Mouse (Mus musculus) kidney, adult 8-10 months (tissue): ENCODE measurements around the gene Tbc1d2b.

ENCODE experiments used
- DNase-seq, 2 experiments: peaks; one replicate each; pipeline ENCODE4 v3.0.0; 2022

Gene Tbc1d2b

GRCm38 (mm10) chr9:90270193-90270943, at the start of gene Tbc1d2b:
Tbc1d2b (minus strand) TSS chr9:90270804.
- DNase-seq = peak; percentile 36 to 56

DNA sequence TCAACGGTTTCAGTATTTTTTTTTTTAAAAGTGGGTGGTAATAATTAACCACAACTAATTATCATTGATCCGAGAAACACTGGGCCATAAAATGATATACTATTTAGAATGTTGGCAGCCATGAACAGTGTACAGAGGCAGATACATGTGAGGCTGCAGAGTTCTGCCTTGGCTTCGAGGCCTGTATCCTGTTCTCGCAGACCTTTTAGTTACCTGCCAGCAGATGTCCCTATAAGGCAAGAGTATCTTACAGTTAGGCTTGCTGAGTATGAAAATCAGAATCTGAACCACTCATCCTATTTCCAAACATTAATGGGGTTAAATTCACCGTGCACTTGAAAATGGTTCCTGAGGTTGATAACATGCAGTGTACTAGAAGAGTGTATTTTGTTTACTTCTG, 45.7 kb upstream of the Tbc1d2b start:
- DNase-seq = no peak

DNA sequence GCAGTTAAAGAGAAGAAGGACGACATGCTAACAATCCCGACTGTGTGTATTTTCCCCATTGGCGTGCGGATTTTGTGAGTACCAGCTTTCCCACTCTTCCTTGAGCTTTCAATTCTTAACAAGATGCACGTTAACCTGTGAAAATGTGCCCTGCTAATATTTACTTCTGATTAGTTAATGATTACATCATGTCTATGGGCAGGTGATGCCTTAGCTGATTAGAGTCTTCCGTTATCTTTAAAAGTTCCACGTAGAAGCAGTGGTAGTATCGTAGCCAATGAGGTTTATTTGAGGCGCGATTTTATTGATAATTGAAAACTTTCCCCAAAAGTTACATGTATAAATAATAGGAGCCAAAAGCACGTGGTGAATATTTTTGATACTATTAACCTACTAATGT, 45.1 kb upstream of the Tbc1d2b start:
- no peak for DNase-seq

GRCm38 (mm10) chr9:90304254-90304653, 33.6 kb upstream of the Tbc1d2b start:
- no peak for DNase-seq

GRCm38 (mm10) chr9:90303101-90303835, 32.7 kb upstream of the Tbc1d2b start:
- peak; percentile 2 to 3 for DNase-seq

DNA sequence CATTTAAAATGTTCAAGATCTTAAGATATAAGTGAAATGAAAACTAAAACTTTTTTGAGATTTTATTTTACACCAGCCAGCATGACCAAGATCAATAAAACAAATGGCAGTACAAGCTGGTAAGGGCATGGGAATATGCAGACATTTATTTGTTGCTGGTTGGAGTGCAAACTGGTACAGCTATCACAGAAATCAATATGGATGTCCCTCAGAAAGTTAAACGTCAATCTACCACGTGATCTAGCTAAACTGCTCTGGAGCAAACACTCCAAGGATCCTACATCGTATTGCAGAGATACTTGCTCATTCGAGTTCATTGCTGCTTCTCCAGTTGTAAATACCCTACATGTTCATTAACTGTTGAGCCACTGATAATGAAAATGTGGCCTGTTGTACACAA, 32.1 kb upstream of the Tbc1d2b start:
- DNase-seq = no peak

DNA sequence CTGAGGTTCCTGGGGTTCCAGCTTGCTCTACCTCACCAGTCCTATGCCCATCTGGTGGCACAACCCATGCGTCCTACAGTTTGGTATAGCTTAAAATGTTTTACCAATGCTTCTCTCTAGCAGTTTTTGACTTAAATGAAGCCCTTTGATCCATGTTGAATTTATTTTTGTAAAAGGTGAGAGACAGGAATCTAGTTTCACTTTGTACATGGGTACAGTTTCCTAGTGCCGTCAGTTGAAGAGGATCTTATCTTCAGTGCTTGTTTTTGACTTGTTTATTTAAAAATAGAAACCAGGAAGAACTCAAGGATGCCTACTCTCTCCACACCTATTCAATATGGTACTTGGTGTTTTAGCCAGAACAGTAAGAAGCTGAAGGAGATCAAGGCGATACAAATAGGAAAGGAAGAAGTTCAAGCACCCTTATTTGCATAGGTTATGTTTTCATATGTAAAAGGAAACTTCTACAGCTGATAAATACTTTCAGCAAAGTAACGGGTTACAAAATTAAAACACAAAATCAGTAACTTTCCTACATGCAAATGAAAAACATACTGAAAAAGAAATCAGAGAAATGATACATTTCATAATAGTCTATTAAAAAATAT, 30.6 kb upstream of the Tbc1d2b start:
- DNase-seq = no peak

- no peak for DNase-seq
Measured at GRCm38 (mm10) chr9:90297637-90298036, 27.0 kb upstream of the Tbc1d2b start.

GRCm38 (mm10) chr9:90293641-90294398, 23.2 kb upstream of the Tbc1d2b start:
- no peak for DNase-seq

DNA sequence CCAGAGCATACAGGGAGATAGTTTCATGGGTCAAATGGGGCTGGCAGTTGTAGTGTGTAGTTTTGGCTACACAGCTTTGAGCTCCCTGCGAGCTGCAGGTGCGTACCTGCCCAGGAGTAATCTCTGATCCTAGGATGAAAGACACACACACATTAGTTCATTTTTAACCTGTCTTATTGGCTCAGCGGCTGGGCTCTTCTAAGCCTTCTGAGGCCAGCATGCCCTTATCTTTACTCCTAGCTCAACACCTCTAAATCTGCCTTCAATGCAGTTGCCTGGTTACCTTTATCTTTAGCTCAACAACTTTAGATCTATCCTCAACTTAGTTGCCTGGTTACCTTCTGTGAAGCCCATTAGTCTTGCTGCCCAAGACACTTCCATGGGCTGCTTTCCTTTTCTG, 7.8 kb upstream of the Tbc1d2b start:
- DNase-seq = no peak

DNA sequence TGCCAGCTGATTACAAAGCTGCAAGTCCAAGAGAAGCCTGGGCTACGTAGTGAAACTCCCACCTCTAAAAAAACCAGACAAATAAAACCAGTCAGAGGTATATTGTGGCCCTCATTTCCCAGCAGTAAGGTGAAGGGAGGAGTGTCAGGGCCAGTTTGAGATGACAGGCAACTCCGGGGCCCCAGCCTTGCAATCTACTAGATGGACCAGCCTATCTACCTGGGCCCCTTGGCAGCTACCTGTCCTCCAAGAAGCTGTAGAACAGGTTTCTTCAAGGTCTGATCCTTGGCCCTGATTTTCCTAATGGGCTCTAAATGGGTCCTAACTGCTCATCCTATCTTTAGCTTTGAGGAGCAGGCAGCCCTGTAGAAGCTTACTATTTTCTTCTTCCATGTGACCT, 7.3 kb upstream of the Tbc1d2b start:
- DNase-seq = no peak

DNA sequence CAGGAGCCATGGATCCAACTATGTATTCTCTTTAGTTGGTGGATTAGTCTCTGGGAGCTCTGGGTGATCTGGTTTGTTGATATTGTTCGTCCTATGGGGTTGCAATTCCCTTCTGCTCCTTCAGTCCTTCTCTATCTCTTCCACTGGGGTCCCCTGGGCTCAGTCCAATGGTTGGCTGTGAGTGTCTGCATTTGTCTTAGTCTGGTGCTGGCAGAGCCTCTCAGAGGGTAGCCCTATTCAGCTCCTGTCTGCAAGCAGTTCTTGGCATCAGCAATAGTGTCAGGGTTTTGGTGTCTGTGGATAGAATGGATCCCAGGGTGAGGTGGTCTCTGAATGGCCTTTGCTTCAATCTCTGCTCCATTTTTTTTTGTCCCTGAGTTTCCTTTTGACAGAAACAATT, 6.2 kb upstream of the Tbc1d2b start:
- DNase-seq = no peak

DNA sequence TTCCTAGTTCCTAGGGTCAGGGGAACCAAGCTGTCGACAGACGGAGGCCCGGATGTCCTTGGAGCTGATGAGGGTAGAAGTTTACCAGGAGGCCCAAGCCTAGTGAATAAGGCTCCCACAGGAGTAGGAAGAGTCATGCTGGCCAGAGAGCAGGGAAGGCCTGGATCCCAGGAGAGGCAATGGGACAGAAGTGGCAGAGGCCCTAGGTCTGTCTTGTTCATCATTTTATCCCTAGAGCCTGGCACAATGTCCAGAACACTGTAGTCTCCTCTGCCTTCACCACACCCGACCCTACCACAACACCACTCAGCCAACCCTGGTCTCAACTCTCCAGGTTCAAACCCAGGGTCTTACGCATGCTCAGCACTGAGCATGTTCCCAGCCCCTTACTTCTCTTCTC, 5.3 kb upstream of the Tbc1d2b start:
- DNase-seq = no peak

GRCm38 (mm10) chr9:90275500-90275899, 4.9 kb upstream of the Tbc1d2b start:
- DNase-seq = no peak

DNA sequence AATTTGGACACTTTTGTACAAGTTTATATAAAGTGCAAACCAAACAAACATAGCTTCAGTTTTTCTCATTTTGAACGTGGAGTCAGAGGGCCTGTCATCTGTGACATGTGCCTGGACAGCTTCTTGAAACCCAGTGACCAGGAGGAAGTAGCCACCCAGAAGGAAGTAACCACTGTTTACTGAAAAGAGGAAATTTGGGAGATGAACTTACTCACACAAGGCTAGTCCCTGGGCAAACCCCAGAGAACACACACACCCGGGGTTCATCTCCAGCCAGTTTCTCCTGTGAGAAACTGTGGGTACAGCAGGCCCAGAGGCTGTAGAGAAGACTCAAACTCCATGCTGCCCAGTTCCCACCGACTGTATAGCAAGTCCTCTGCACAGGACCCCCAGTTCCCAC, 3.9 kb upstream of the Tbc1d2b start:
- no peak for DNase-seq

DNA sequence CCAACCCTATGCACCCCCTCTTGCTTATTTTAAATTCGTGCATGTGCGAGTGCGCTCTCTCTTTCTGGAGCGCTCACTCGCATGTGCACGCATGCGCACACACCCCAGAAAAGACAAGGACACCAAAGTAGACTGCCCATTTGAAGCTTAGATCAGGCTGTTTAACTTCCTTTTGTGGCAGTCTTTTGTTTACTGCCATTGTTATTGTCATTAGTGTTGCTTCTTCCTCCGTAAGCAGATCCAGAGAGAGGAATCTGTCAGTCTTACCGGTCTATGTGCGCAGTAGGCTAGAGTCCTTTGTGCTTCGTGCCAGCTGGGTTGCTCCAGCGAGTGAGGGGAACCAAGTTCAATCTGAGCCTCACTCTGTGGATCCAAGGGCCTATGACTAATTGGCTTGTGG, 1.7 kb upstream of the Tbc1d2b start:
- no peak for DNase-seq

DNA sequence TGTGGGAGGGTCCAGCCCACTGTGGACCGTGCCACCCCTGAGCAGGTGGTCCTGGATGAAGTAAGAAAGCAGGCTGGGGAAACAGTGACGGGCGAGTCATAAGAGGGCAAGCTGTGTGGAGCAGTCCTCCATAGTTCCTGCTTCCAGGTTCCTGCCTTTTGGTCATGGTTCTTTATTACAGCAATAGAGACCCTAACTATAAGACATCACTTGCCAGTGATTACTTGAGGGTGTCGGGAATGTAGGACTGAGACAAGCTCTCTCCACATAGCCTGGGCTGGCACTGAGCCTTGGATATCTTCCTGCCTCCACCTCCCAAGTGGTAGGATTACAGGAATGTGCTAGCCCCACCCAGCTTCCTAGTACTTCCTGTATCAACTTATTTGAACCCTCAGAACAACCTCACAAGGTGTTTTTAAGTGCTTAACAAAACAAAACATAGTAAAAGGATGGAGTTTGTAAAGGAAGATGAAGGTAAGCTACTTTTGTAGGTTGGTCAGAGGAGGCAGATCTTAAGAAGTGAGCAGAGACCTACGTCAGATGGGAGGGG, 1.0 kb upstream of the Tbc1d2b start:
- no peak for DNase-seq

DNA sequence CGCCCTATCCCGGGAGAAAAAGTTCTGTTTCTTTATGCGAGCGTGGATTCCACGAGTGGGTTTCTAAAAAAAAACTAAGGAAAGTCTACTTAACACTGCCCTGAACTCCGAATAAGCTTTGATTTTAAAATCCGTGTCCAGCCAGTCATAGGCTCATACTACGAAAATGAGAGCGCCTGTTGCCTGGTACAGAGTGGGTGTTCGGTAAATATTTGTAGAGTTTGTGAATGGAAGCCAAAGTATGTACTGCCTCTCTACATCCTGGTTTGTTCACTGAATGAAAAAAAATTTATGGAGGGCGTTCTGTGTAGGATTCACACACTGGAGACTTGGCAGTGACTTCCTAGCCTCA, 316 bp upstream of the Tbc1d2b start:
- DNase-seq = no peak

DNA sequence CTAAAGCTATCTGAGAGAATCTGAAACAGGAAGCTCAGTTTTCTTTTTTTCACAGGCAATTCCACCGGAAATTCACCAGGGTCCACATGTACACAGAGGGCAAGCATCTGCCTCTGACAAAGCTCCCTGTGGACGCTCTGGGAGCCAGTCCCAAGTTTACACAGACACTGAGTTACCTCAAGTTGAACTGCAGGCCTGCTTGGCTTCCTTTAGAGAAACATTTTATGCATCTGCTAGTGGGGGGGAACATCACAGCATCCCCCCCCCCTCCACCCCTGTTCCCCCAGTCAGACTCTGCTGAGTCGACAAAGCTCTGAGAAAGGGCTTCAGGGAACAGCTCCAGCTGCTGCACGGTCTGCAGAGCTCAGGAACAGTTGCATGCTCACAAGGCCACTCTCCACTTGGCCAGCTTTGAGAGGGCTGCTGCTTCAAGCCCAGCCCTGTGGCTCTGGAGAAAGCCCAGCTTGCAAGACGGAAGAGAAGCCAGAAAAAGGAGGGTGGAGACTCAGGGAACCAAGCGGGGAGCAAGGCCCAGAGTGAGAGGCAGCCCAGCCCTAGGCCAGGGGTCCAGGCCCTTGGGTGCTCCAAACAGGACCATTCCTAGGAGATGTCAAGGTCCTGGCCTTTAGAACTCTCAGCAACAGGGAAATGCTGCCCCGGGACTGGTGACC, 1.5 kb downstream of the Tbc1d2b start:
- peak; percentile 31 to 46 for DNase-seq

GRCm38 (mm10) chr9:90266926-90267325, 3.7 kb downstream of the Tbc1d2b start:
- no peak for DNase-seq

DNA sequence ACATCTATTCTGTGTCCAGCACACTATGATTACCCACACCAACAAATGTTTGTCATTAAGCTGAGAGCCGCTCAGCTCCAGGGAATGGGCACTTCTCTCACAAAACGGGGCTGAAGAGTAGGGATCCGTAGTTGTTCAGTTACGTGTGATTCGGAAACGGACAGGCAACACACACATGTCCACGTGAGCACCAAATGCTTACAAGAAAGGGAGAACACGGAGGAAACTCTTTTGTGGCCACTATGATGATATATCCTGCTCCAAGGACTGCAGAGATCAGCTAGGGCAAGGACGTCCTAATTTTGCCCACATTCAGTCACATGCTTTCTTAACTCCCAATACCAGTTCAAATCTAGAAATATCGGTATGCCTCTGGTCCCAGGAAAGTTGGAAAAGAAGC, 4.5 kb downstream of the Tbc1d2b start:
- no peak for DNase-seq

DNA sequence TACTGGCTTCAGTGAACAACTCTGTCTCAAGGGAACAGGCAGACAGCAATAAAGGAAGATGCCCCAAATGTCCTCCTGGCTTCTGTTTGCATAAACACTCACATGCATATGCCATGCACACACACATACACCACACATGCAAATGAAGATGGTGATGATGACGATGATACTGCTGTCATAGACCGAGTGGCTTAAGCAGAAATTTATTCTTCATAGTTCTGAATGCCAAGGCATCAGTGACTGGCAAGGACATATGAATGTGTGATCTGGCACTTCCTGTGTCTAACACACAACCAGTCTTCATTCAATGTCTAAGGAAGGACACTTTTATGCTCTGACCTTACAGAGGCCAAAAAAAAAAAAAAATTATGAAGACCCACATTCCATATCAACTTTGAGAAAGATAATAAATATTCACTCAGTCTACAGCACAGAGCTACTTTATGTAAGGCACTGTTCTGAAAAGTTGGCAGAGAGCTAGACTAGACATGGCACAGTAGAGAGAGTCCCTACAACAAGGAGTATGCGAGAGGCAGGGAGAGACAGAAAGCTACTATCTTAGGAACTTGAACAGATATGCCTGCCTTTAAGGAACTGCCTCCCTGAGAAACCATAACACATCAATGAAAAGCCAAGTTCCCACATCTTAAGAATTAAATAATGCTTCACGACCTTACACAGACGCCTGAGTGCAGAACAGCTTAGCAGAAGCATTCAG, 5.1 kb downstream of the Tbc1d2b start:
- no peak for DNase-seq
